Mouse (Mus musculus) right cerebral cortex, postnatal 4 days (tissue): ENCODE results near the gene Trpc4ap.
"Not testable (repeated sequence)": the region's sequence is repeated elsewhere in the genome, so short reads cannot be mapped to it uniquely, and the experiment has no call there.

ENCODE experiments used
- DNase-seq: peaks from one replicate; pipeline ENCODE4 v3.0.0-alpha.2; 2022

Gene Trpc4ap

DNA sequence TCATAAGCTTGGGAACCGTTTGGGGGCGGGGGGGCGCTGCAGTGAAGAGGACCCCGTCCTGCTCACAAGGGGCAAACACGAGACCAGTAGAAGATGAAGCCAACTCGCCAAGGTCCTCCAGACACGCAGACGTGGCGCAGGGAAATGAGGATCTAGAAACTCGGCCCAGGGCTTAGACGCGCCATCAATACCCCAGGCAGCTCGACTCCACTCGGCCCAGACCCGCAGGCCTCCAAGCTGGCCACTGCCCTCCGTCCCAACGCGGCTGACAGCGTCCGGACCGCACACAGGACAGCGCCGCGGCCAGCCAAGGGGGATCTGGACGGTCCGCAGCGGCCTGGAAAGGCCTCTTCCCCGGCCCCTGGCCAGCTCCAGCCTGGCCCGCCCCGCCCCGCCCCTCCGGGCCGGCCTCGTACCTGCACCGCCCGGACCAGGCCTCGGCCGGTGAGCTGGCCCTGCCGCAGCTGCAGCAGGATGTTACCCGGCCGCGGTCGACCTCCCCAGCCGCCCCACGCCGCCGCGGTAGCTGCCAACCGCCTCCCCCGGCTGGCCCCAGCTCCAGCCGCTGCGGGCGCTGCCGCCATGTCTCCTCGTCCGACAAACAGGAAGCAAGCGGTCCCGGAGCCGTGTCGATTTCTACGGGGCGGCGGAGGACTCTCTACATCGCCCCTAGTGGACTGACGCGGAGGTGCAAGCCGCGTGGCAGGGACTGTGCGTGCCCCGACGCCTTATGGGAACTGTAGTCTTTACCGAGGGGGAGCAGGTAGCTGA, at the start of gene Trpc4ap:
TSS of gene Trpc4ap (minus strand) at position 662 of the 771 bp plus-strand sequence.
- DNase-seq, result peak; percentile 98

DNA sequence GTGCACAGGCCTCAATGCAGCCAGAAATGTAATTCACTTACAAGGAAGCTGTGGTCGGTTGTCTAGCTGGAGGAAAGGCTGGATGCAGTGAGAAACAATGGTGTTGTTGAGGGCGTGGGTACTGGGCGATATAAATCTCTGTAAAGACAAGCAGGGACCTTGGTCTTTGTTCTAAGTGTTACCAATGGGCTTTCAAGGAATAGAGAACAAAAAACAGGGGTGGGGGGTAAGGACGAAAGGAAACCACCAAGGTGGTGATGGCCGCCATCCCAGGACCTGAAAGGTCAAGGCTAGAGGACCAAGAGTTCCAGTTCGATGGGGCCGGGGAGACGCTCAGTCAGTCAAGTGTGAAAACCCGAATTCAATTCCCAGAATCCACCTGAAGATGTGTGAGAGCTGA, 45.6 kb upstream of the Trpc4ap start:
- no peak for DNase-seq

DNA sequence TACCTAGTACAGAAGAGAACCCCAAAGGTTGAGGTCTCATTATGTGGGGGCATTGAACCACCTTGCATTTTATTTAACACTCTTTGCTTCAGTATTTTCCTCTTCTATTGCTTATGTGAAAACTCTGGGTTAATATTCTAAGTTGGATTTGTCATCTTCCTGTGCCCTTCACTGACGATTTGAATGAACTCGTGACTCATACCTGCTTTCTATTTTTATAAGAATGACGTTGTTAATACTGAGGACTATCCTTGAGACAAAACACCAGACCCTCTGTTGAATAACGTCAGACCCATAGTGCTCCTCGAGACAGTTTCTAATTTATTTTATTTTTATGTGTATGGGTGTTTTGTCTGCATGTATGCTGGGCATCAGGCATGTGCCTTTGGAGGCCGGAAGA, 44.8 kb upstream of the Trpc4ap start:
- no peak for DNase-seq

GRCm38 (mm10) chr2:155735766-155736165, 43.6 kb upstream of the Trpc4ap start, which contains the start of gene Gm17581:
Gm17581 (minus strand) TSS chr2:155735866.
- DNase-seq, result not testable (repeated sequence)

DNA sequence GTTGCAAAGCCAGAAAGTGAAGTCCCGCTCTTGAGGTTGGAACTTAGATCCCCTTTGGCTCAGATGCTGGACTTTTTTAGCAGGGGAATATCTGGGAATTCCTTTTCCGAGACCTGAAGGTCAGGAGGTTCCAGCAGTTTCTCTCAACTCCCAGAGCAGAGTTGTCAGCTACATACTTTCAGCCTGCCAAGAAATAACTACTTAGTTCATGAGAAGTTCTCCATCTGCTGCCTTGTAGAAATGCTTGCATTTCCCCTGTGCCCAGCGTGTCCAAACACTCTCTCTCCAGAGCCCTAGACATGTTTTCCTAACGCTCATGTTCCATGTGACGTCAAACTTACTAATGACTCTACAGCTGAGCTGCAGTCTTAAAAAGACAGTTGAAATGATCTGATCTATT, 42.9 kb upstream of the Trpc4ap start:
- DNase-seq, result no peak

GRCm38 (mm10) chr2:155729158-155729645, 37.0 kb upstream of the Trpc4ap start, which contains the start of gene Edem2:
Edem2 (minus strand) TSS chr2:155729475.
- DNase-seq, result peak; percentile 86

DNA sequence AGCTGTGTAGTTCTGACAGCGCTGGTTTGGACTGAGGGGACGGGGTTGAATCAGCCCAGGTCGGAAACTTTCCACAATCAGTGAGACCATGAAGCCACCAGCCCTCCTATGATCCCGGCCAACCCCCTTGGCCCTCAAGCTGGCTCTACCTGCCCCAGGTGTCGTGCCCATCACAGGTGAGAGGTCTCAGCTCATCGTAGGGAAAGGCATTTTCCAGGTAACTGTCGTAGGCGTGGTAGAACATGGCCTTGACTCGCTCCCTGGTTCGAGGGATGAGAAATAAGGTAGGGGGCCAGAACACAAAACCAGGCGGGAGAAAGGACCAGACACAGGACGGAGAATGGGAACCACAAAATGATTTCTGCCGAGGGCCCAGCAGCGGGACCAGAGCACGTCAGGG, 36.6 kb upstream of the Trpc4ap start:
- DNase-seq, result no peak

DNA sequence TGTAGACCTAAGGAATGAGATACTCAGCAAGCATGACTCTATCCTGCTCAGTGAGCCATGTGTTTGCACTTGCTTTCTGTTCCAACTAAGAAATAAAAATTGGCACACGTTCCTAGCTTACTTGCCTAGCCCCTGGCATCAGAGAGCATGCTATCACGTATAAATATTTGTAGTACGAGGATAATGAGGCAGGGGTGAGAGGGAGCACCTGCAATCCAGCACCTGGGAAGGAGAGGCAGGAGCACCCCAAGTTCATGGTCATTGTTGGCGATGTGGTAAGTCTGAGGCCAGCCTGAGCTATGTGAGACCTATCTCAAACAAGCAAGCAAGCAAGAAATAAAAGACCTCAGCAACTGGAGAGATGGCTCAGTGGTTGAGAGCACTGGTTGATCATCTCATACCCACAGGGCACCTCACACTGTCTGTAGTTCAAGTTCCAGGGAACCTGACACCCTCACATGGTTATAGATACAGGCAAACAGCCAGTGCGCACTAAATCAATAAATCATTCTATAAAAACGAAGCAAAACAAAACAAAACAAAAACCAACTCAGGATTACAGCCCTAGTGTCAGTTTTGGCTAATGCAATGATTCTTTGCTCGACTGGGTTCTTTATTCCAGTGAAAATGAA, 35.7 kb upstream of the Trpc4ap start:
- DNase-seq, result no peak

DNA sequence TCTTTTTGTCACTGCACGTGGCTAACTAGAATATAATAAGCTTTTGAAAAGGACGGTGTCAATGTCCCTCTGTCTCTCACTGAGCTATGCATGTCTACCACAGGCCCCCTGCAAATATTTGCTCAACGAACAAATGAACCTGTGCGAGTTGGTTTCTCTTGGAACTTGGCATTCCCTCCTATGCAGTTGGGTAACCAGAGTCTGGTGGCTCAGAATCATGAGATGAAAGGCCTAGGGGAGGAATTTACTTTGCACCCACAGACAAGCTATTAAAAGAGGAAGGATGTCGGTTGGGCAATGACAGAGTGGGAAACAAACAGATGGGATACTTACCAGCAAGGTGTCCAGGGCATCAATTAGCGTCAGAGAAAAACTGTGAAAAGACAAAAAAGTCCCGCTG, 34.1 kb upstream of the Trpc4ap start:
- DNase-seq, result no peak

DNA sequence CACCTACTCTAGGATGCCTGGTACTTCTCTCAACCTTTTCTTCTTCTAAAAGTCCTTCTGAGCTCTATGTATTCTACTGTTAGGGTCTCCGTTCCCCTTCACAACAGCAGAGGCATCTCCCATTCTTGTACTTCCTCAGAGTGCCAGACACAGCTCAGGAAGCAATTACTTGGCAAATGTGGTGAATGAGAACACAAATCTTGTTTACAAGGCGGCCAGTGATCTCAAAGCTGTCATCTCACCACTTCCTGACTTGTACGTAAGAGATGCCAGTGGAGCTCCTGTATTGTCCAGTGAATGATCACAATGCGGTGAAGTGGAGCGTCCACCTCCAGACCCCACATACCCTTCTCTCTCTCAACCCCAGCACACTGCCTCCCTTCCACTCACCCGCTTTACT, 32.3 kb upstream of the Trpc4ap start:
- no peak for DNase-seq

DNA sequence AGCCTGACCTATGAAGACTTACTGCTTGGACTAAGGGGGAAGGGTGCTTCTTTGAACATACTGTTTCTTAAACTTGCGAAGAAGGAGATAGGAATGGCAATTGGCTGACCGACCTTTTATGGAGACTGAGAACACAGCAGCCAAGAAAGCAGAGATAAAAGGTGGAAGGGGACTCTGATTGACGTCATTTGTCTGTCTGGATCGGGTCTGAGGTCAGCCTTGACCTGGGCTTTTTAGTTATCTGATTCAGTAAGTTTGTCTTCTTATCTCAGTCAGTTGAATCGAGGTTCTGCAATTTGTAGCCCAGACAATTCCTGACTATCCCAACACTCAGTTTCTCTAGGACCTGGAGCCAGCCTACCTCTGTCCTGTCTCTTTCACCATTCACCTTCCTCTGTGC, 31.9 kb upstream of the Trpc4ap start:
- no peak for DNase-seq

DNA sequence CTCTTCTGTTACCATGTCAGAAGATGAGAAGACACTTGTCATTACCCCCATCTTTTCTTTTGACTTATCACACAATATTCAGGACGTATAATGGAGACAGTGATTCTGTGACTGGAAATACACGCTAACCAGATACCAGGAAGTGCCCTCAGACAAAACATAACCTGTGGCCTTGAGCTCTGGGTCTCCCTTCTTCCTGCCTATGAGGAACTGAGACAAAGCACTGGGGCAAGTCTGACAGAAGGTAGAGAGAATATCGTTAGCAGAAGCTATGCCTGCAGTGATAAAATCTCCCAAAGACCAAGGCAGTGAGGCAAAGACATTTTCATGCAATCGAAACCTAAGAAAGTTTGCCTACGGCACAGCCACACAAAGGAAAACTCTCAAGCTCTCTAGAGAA, 28.4 kb upstream of the Trpc4ap start:
- no peak for DNase-seq

- DNase-seq, result no peak
These were observed 25.2 kb upstream of the Trpc4ap start for GRCm38 (mm10) chr2:155717082-155717990.

DNA sequence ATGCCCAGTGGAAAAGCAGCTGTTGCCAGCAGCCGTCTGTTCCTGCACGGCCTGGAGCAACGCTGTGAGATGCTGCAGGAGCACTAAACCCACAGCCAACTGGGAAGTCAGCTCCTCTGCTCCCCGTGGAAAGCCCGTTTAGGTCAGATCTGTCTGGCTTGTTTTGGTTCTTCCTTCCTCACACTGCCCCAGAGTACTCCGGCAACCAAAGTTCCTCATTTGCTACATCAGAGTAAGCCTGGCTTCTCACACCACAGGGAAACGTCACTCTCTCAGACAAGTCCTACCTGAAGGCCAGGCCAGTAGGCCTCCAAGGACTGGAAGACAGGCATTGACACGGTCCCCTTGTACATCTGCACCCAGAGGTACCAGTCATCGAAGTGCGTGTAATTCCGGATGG, 18.4 kb upstream of the Trpc4ap start:
- DNase-seq, result no peak

DNA sequence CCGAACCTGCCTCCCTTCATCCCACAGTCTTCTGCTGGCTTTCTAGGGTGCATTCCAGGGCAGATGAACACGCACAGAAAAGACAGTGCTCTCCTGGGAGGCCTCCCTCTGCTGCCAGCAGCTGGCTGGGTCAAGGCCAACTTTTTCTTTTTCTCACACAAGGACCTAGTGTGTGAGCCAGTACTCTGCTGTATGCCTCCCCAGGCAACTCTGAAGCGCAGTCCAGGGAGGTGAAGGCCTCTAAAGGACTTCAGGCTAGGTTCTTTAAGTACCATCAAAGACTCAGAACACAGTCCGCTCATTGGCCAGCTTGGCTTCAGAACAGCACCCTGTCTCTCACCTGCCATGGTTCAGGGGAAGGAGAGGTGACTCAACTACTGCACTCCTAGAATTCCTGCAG, 15.1 kb upstream of the Trpc4ap start:
- peak; percentile 29 for DNase-seq

GRCm38 (mm10) chr2:155703630-155704029, 11.4 kb upstream of the Trpc4ap start:
- DNase-seq, result no peak

- no peak for DNase-seq
These were observed 9.3 kb upstream of the Trpc4ap start for GRCm38 (mm10) chr2:155701399-155701919.

DNA sequence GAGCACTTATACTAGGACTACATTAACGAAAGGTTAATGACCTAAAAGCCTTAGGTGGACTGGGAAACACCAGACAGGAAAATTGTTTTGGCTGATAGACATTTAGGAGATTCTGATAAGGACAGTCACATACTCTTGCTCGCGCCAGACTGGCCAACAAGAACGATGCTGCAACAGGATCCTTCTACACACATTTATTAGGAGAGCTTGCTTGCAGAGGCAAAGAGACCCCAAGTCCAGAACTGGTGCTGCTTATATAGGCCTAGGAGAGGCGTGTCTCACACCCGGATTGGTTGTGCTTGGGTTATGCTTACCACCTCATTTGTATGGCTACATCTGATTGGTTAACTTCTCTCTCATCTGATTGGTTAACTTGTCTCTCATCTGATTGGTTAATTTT, 6.3 kb upstream of the Trpc4ap start:
- DNase-seq, result not testable (repeated sequence)

DNA sequence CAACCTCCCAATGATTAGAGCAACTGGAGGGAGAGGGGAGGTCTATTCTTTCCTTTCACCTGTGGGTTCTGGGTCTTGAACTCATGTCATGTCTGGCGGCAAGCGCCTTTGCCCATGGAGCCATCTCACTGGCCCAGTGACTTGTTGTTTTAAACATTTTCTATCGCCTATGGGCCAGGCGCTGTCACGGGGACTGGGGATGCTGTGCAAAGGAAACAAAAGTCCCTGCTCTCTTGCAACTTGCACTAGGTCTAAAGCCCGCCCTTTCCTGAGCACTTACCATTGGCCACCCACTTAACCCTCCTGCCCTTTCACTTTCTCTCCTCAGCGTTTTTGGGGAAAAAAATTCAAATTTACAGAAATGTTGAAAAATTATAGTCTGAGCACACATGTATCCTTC, 4.7 kb upstream of the Trpc4ap start:
- DNase-seq, result no peak

DNA sequence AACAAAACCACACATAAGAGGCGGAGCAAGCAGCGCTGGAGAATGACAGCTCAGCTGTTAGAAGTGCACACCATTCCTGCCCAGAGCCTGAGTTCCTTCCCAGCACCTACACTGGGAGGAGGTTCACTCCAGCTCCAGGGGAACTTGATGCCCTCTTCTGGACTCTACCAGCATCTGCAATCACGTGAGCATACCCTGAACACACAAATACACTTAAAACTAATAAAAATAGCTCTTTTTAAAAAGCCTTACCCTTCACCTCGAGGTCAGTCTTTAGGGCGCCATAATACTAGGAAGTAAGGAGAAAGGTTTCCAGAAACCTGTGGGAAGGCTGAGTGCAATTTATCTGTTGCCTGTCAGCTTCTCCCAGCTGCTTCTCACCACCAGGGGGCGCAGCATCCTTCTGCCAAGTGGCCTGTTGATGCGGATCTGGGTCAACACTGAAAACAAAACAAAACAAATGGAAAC, 3.9 kb upstream of the Trpc4ap start:
- DNase-seq, result peak; percentile 94

DNA sequence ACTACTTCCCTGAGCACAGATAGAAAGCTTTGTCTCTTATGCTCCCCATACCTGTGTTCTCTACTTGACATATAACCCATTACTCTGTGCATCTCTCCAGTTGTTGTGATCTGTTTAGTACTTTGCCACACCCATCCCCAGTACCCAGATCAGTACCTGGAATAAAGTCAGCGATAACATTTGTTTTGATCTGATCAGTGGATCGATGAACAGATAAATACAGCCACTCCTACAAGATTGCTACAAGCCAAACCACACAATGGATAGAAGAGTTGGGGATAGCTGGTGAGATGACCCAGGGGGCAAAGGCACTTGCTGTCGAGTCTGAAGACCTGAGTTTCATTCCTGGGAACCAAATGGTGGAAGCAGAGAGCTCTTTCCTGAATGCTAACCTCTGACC, 3.1 kb upstream of the Trpc4ap start:
- no peak for DNase-seq

- DNase-seq, result no peak
These were observed 2.4 kb upstream of the Trpc4ap start for GRCm38 (mm10) chr2:155694564-155694963.

DNA sequence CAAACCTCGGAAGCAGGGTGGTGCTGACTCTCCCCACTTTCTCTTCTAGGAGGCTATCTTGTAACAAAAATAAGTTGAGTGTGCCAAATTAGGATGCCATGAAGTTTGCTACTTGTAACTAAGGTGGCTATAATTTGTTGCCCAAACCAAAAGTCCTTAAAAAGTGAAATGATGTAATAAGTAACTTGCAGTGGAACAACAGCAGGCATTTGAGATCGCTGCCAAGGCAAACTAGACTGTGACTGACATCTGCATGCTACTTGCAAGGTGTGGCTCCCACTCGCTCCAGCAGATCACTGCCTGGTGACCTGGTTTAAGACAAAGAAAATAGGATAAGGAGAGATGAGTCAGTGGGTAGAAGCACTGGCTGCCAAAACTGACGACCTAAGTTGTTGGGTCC, 952 bp upstream of the Trpc4ap start:
- no peak for DNase-seq
